Mouse (Mus musculus): Measurements from ENCODE around the gene Pln. TPM values are rescaled to one million over a fixed set of nuclear protein-coding genes. Genes with fewer than 3 reads are reported as not detected.

The Pln gene
- total RNA-seq, 2 experiments from 2014 or later: 1.4 to 2.1 TPM

DNA sequence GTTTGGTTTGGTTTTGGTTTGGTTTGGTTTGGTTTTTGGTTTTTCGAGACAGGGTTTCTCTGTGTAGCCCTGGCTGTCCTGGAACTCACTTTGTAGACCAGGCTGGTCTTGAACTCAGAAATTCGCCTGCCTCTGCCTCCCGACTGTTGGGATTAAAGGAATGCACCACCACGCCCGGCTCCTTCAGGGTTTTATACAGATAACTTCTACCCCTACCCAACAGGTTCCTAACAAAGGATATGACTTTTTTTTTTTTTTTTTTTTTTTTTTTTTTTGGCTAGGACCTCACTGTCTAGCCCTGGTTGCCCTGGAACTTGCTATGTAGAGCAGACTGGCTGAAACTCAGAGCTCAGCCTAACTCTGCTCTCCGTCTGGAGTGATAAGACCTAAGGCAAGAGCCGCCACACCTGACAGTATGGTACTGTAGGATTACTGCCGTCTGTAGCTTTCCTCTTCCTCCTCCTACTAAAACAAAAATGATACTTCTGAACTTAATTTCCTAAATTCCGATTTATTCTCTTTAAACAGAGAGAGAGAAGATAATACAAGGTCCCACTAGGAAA, 4.8 kb downstream of the Pln start:
- intact Hi-C loops (cut with DNase I): loop anchor here (5.0 kb wide), 1 partner anchor 225 kb away; no protein-coding TSS in a partner anchor
- Histone ChIP-seq H3K4me3 (no peak overlapping the region), H3K27ac (no peak overlapping the region)
- TF ChIP-seq CTCF (IDR thresholded peaks at IDR 0.05): no peak
- DNase-seq (ENCODE audit: extremely low spot score in 1 of 2, low spot score in 2 of 2): no peak

DNA sequence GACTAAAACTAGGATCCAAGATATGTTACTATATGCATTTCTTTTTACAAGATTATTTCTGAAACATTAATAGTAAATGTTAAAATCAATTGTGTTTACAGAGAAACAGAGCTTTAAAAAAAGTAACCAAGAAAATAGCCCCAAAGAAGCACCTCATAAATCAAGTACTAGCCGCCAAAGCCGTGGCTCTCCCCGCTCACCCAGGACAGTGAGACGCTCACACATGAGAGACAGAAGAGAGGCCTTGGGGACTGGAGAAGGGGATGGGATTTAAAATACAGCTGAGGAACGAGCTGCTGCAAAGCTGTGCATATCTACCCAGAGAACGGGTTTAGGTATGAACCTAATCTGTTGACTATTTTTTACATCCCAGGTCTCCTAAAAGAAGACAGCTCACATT, 5.9 kb downstream of the Pln start:
- Histone ChIP-seq H3K27ac (no peak overlapping the region), H3K4me3 (no peak overlapping the region)
- TF ChIP-seq CTCF (IDR thresholded peaks at IDR 0.05): no peak
- no peak for DNase-seq (ENCODE audit: extremely low spot score in 1 of 2, low spot score in 2 of 2)
- intact Hi-C loops (cut with DNase I): loop anchor here (5.0 kb wide), 1 partner anchor 226 kb away; no protein-coding TSS in a partner anchor

DNA sequence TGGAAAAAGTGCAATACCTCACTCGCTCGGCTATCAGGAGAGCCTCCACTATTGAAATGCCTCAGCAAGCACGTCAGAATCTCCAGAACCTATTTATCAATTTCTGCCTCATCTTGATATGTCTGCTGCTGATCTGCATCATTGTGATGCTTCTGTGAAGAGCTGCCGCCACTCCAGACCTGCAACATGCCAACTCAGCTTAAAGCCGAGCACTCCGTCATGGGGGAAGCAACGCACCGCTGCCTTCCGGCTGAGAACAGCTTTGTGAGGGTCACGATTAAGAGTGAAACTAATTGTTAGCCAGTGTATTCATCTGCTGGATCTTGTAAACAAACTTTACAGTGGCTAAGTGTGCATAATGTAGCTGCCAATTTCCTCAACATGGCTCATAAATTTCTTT, 6.4 kb downstream of the Pln start:
- intact Hi-C loops (cut with DNase I): loop anchor here (5.0 kb wide), 1 partner anchor 227 kb away; no protein-coding TSS in a partner anchor
- DNase-seq (ENCODE audit: extremely low spot score in 1 of 2, low spot score in 2 of 2): no peak
- Histone ChIP-seq H3K4me3 (no peak overlapping the region), H3K27ac (no peak overlapping the region)
- no peak for TF ChIP-seq CTCF (IDR thresholded peaks at IDR 0.05)

DNA sequence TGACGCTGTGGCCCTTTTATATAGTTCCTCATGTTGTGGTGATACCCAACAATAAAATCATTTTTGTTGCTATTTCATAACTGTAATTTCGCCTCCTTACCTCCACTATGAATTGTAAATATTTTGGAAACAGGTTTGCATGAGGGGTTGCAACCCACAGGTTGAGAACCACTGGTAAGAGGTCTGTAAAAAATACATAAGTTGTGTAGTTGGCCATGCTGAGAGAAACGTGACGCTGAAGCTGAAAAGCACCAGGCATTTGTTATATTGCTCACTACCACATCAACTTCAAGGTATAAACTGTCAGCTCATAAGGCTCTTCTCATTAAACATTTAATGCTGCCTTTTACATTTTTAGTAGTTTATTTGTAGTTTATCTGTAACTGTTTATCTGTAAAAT, 8.0 kb downstream of the Pln start:
- H3K4me3 ChIP-seq: no peak overlapping the region
- H3K27ac ChIP-seq: no peak overlapping the region
- intact Hi-C loops (cut with DNase I): loop anchor here (5.0 kb wide), 1 partner anchor 117 kb away; no protein-coding TSS in a partner anchor
- no peak for DNase-seq (ENCODE audit: extremely low spot score in 1 of 2, low spot score in 2 of 2)
- TF ChIP-seq CTCF (IDR thresholded peaks at IDR 0.05): no peak

DNA sequence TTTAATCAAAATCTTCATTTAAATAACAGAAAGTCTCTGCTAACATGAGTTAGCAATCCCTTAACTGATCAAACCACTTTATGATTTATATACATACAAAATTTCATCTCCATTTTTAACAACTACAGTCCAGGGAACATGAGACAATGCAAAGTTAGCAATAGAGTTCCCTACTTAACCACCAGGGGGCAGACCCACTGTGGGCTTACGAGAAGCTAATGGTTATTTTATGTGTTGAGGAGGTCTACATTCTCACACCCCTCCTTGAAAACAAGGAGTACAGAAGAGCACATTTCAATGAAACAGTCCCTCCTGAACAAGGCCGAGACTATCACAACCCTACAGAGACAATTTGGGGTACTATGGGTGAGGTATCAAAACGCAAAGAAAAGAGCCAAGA, 9.0 kb downstream of the Pln start:
- peak; percentile 28 to 36 for DNase-seq (ENCODE audit: extremely low spot score in 1 of 2, low spot score in 2 of 2)
- no peak overlapping the region for H3K4me3 ChIP-seq
- intact Hi-C loops (cut with DNase I): loop anchor here (5.0 kb wide), 1 partner anchor 116 kb away; no protein-coding TSS in a partner anchor

DNA sequence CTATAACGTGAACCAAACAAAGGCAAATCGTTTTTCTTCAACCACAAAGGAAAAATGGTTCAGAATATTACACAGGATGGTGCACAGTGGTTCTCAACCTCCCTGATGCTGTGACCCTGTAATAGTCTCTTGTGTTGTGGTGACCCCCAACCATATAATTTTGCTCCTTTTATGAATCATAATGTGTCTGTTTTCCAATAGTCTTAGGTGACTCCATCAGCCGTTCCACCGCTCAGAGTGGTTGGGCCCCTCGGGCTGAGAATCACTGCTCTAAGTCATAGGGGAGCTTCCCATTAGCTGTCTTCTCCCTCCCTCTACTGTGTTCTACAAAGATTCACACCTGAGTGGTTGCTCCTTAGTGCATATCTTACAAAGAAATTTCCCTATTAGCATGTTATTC, 9.4 kb downstream of the Pln start:
- Histone ChIP-seq H3K27ac (no peak overlapping the region), H3K4me3 (no peak overlapping the region)
- no peak for TF ChIP-seq CTCF (IDR thresholded peaks at IDR 0.05)
- intact Hi-C loops (cut with DNase I): loop anchor here (5.0 kb wide), 1 partner anchor 115 kb away; no protein-coding TSS in a partner anchor
- no peak for DNase-seq (ENCODE audit: extremely low spot score in 1 of 2, low spot score in 2 of 2)

More for the DNA sequence above, 9.0 kb downstream of the Pln start:
- H3K27ac ChIP-seq: no peak overlapping the region
- peak; percentile 98 for TF ChIP-seq CTCF (IDR thresholded peaks at IDR 0.05)

DNA sequence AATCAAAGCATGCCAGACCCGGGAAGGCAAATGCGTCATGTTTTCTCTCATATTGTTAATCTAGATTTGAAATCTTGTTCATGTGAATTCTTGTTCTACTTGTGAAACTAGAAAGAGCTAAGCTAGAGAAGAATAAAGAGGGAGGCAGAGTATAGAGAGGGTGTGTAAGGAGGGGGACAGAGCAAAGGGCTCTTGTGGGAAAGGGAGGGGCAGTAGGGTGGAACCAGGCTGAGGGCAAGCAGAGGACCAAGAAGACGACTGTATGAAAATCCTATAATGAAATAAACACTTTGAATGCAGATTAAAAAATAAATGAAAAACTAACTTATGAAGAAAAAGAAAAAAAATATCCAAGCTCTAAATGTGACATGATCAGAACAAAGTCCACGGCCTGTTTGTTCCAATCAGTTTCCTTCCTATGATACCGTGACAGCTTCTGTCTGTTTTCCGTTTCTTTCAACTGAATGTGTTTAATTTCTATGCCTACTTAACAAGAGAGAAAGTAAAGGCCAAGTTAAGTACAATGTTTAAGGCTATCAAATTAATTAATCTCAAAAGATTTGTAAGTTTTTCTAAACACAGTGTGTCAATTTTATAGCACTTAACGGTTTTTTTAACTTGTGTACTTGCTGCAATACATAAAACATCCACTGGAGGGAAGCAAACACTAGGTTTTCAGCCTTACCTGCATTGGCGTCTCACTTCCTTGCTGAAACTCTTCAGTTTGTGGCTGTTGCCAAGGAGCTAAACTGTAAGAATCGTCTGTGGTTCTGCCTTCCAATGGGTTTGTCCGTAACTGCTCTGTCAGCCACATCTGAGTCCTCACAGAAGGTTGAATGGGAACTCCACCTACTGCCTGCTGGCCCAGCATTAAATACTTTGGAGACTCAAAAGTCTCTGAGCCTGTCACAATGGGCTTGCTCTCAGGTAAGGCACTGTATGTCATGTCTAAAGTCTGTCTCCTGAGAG, 10.6 kb downstream of the Pln start:
- peak; percentile 94 for TF ChIP-seq CTCF (IDR thresholded peaks at IDR 0.05)
- intact Hi-C loops (cut with DNase I): loop anchor here (1.0 to 5.0 kb wide), 5 partner anchors 31 to 249 kb away; partner anchors contain the start of genes Asf1a and Cep85l
- peak overlapping the region; percentile 45; the same call in 1 of the 2 replicates for H3K27ac ChIP-seq
- H3K4me3 ChIP-seq: no peak overlapping the region
- DNase-seq (ENCODE audit: extremely low spot score in 1 of 2, low spot score in 2 of 2): peak; percentile 32 to 45

DNA sequence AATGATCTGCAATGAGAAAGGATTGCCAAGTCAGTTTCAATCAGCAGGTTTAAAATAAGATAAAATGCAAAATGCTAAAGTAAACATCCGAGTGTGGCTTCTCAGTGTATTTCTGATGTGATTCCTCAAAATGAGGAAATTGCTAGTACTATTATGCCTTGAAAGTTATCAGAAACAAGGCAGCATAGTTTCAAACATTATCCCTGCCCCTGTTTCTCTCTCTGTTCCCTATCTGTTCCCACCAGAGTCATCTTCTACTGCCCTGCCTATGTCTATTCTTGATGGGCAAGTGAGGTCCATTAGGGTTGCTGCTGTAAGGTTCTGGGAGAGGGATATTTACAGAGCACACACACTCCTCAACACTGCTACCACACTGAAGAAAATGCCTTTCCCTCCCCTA, 11.8 kb downstream of the Pln start:
- DNase-seq (ENCODE audit: extremely low spot score in 1 of 2, low spot score in 2 of 2): no peak
- intact Hi-C loops (cut with DNase I): loop anchor here (2.0 to 5.0 kb wide), 3 partner anchors 30 to 248 kb away; partner anchors contain the start of genes Asf1a and Cep85l
- TF ChIP-seq CTCF (IDR thresholded peaks at IDR 0.05): no peak
- Histone ChIP-seq H3K27ac (no peak overlapping the region), H3K4me3 (no peak overlapping the region)

DNA sequence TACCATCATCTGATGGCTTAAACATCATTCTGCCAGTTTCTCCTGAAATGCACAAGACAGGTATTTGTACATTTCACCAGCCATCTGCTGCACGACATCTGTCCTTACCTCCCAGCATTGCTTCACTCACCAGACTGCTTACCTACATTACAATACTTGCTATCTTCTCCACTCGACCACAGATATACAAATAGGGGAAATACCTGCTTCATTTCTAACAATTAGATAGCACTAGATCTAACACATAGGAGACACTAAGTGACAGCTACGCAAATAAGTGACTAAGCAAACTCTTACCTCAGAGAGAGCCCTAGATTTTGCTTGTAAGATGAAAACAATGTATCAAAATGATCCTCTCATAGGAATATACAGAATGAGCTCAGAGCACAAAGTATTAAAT, 16.2 kb downstream of the Pln start:
- no peak overlapping the region for H3K4me3 ChIP-seq
- no peak for TF ChIP-seq CTCF (IDR thresholded peaks at IDR 0.05)
- intact Hi-C loops (cut with DNase I): no loop called here
- no peak for DNase-seq (ENCODE audit: extremely low spot score in 1 of 2, low spot score in 2 of 2)
- H3K27ac ChIP-seq: no peak overlapping the region

DNA sequence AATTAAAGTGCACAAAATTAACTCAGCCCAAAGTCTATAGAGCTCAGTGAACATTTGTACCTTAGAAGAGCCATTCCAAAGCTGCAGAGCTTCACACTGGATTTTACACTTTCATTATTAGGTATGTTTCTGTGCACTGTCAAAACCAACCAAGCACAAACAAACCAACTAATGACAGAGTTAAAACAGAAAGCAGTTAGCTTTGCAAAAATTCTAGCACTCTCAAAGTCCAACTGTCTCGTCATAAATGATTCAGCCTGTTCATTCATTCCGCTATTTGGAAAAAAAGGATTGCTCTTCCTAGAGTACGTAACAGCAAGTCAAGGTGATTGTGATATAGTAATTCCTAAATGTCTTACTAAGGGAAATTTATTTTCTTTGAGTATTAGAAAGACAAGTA, 21.5 kb downstream of the Pln start:
- no peak for DNase-seq (ENCODE audit: extremely low spot score in 1 of 2, low spot score in 2 of 2)
- Histone ChIP-seq H3K27ac (no peak overlapping the region), H3K4me3 (no peak overlapping the region)
- TF ChIP-seq CTCF (IDR thresholded peaks at IDR 0.05): no peak
- intact Hi-C loops (cut with DNase I): no loop called here

DNA sequence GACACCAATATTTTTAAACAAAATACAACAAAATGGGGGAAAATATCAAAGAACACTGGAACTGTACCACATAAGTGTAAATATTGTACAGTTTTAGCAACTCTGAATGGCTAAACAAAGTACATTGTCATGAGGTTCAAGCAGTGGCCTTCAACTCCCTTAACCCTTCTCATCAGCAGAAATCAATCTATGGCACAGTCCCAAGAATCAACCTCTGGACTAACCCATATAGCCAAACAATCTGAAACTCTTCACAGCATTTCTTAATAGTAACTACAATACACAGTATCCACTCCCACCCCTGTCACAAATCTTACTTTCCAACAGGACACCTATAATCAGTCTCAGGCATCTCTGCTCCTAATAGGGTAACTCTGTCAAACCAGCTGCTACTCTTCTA, 26.8 kb downstream of the Pln start:
- no peak for TF ChIP-seq CTCF (IDR thresholded peaks at IDR 0.05)
- no peak overlapping the region for H3K4me3 ChIP-seq
- intact Hi-C loops (cut with DNase I): no loop called here
- no peak for DNase-seq (ENCODE audit: extremely low spot score in 1 of 2, low spot score in 2 of 2)
- H3K27ac ChIP-seq: no peak overlapping the region

DNA sequence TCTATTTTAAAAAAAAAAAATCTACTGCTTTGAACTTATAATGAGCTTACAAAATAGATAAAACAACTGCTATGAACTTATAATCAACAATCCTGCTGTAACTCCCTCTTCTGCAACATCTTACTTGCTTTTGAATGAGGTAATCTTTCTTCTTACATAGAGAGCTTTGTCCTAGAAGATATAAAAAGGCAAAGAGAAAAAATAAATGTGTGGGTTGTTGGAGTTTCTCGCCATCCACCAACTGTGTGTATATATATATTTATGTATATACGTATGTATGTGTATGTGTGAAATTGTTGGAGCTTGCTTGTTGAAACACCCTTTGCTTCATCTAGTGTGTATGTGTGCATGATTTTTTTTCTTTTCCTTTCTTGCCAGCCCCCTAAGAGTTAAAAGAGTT, 29.8 kb downstream of the Pln start:
- no peak for TF ChIP-seq CTCF (IDR thresholded peaks at IDR 0.05)
- no peak overlapping the region for H3K27ac ChIP-seq
- DNase-seq (ENCODE audit: extremely low spot score in 1 of 2, low spot score in 2 of 2): no peak
- intact Hi-C loops (cut with DNase I): no loop called here
- H3K4me3 ChIP-seq: no peak overlapping the region

All from left cerebral cortex, adult 2 months (tissue).